Mouse (Mus musculus) left cerebral cortex, adult 2 months (tissue): ENCODE data around the gene Tmem43. TPM values are rescaled to one million over a fixed set of nuclear protein-coding genes. Genes with fewer than 3 reads are reported as not detected.
"Not testable (repeated sequence)": the region's sequence is repeated elsewhere in the genome, so short reads cannot be mapped to it uniquely, and the experiment has no call there.

Experiments used
- DNase-seq, 2 experiments: peaks; one replicate each; pipeline ENCODE4 v3.0.0; 2021 to 2022; ENCODE audit warnings: low spot score in 2 of 2, mixed read lengths in 1 of 2; ENCODE audit errors: extremely low spot score in 1 of 2
- H3K27ac ChIP-seq: fragments of 200-600 bp; 2 replicates; pipeline ENCODE4 v1.8.1; 2022
- H3K4me3 ChIP-seq: fragments of 200-600 bp; 2 replicates; pipeline ENCODE4 v1.8.1; 2022
- CTCF ChIP-seq: fragments of 200-600 bp; IDR thresholded peaks from 2 replicates; pipeline ENCODE4 v1.8.1; 2022; ENCODE audit warnings: antibody characterized with exemption, mild to moderate bottlenecking, moderate library complexity
- intact Hi-C: fragments of 180-260 bp; cut with DNase I; formaldehyde crosslinking; loops from one replicate; pipeline ENCODE4 v1.15.1; 2025
- total RNA-seq, 2 experiments: library from RNA; stranded (reverse); gene quantifications; 2 replicates each; pipeline ENCODE4 v1.2.3; 2021

The Tmem43 gene
- total RNA-seq, 2 experiments from 2014 or later: 29.3 to 30.0 TPM

- intact Hi-C loops: no loop called here
- TF ChIP-seq CTCF: no peak
- Histone ChIP-seq H3K4me3 (no peak overlapping the region), H3K27ac (no peak overlapping the region)
- no peak for DNase-seq
Observed at GRCm38 (mm10) chr6:91467106-91467505, 6.4 kb upstream of the Tmem43 start.

- no peak for DNase-seq
- no peak overlapping the region for H3K4me3 ChIP-seq
- H3K27ac ChIP-seq: no peak overlapping the region
- TF ChIP-seq CTCF: no peak
- intact Hi-C loops: no loop called here
Observed at GRCm38 (mm10) chr6:91470712-91471111, 2.8 kb upstream of the Tmem43 start.

- intact Hi-C loops: not testable (repeated sequence)
Observed at GRCm38 (mm10) chr6:91471427-91471826, 2.1 kb upstream of the Tmem43 start.

GRCm38 (mm10) chr6:91472319-91472718 is 1.2 kb upstream of the Tmem43 start:
- Histone ChIP-seq H3K27ac (no peak overlapping the region), H3K4me3 (peak overlapping the region; percentile 82)
- no peak for DNase-seq
- no peak for TF ChIP-seq CTCF
- intact Hi-C loops: loop anchor here (2.0 kb wide), 1 partner anchor 42 kb away; the partner anchor contains the start of genes Lsm3 and Xpc

More at GRCm38 (mm10) chr6:91471427-91471826, 2.1 kb upstream of the Tmem43 start:
- not testable (repeated sequence) for H3K4me3 ChIP-seq, DNase-seq, H3K27ac ChIP-seq

GRCm38 (mm10) chr6:91473805-91474440 is 420 bp downstream of the Tmem43 start:
- TF ChIP-seq CTCF: no peak
- intact Hi-C loops: loop anchor here (1.0 to 2.0 kb wide), 2 partner anchors 34 to 41 kb away; partner anchors contain the start of genes Lsm3 and Xpc
- no peak for DNase-seq
- H3K27ac ChIP-seq: peak overlapping the region; percentile 55; the same call in 1 of the 2 replicates
- peak overlapping the region; percentile 82 for H3K4me3 ChIP-seq

GRCm38 (mm10) chr6:91474441-91475190 is 1.1 kb downstream of the Tmem43 start:
- intact Hi-C loops: no loop called here
- no peak overlapping the region for H3K27ac ChIP-seq
- DNase-seq: no peak
- TF ChIP-seq CTCF: no peak
- H3K4me3 ChIP-seq: peak overlapping the region; percentile 82

GRCm38 (mm10) chr6:91476541-91476940 is 3.0 kb downstream of the Tmem43 start:
- H3K27ac ChIP-seq: no peak overlapping the region
- intact Hi-C loops: no loop called here
- no peak for TF ChIP-seq CTCF
- no peak overlapping the region for H3K4me3 ChIP-seq
- DNase-seq: no peak

- intact Hi-C loops: no loop called here
- DNase-seq: no peak
- H3K4me3 ChIP-seq: no peak overlapping the region
- TF ChIP-seq CTCF: no peak
- H3K27ac ChIP-seq: no peak overlapping the region
Observed at GRCm38 (mm10) chr6:91483371-91483770, 9.9 kb downstream of the Tmem43 start.

GRCm38 (mm10) chr6:91486736-91487453 is 13.4 kb downstream of the Tmem43 start:
- Histone ChIP-seq H3K27ac (peak overlapping the region; percentile 81), H3K4me3 (no peak overlapping the region)
- intact Hi-C loops: no loop called here
- DNase-seq: no peak
- TF ChIP-seq CTCF: no peak

GRCm38 (mm10) chr6:91488496-91489212 is 15.2 kb downstream of the Tmem43 start:
- no peak for TF ChIP-seq CTCF
- peak overlapping the region; percentile 81 for H3K27ac ChIP-seq
- H3K4me3 ChIP-seq: no peak overlapping the region
- intact Hi-C loops: no loop called here
- DNase-seq: peak in 1 of 2 experiments; percentile 37

GRCm38 (mm10) chr6:91489872-91490271 is 16.4 kb downstream of the Tmem43 start:
- no peak overlapping the region for H3K4me3 ChIP-seq
- no peak; the same call in 1 of the 2 replicates for TF ChIP-seq CTCF
- H3K27ac ChIP-seq: peak overlapping the region; percentile 81
- intact Hi-C loops: no loop called here
- peak in 1 of 2 experiments; percentile 50 for DNase-seq
